Mouse (Mus musculus): ENCODE measurements around the gene Plcd3. TPM values are rescaled to one million over a fixed set of nuclear protein-coding genes. Genes with fewer than 3 reads are reported as not detected.

Plcd3 gene
- polyA plus RNA-seq, 1 experiment, result 20.6 TPM

GRCm38 (mm10) chr11:103020713-103021335 is 80.6 kb downstream of the Plcd3 start:
- Histone ChIP-seq H3K4me2 (ENCODE audit: low read depth) (no peak overlapping the region), H3K79me2 (ENCODE audit: control insufficient read depth, insufficient read depth) (peaks cover 9% of the 10 kb centered on the region), H3K36me3 (ENCODE audit: control insufficient read depth, insufficient read depth) (peaks cover 8% of the 10 kb centered on the region), H3ac (ENCODE audit: control insufficient read depth, insufficient read length) (no peak overlapping the region), H3K27me3 (ENCODE audit: control insufficient read depth, insufficient read depth, insufficient read length) (no peaks in the 10 kb centered on the region), H3K4me3 (no peak overlapping the region)
- no peak for TF ChIP-seq E2F4 (IDR thresholded peaks at IDR 0.05; ENCODE audit: insufficient read depth)
- TF ChIP-seq TCF12 (IDR thresholded peaks at IDR 0.05; ENCODE audit: insufficient read depth, poor library complexity, severe bottlenecking), result no peak
- no peak for TF ChIP-seq POLR2A (IDR thresholded peaks at IDR 0.05; ENCODE audit: insufficient read length, low read depth)
- no peak for TF ChIP-seq USF1 (IDR thresholded peaks at IDR 0.05; ENCODE audit: low read depth)
- no peak for TF ChIP-seq MAX (IDR thresholded peaks at IDR 0.05; ENCODE audit: low read depth)
- TF ChIP-seq TCF3 (IDR thresholded peaks at IDR 0.05; ENCODE audit: insufficient read length, low read depth), result no peak

Other genes with a start within 250 kb of the Plcd3 start
- gene Eftud2, start 220.7 kb downstream of the Plcd3 start, polyA plus RNA-seq (2012; fragmentation: generic; extraction: Trizol), result 104 TPM
- 1.4 TPM for gene Ccdc103, start 220.5 kb downstream of the Plcd3 start, polyA plus RNA-seq (2012; fragmentation: generic; extraction: Trizol)
- not detected for gene Fam187a, start 216.5 kb downstream of the Plcd3 start, polyA plus RNA-seq (2012; fragmentation: generic; extraction: Trizol)
- gene Gfap, start 200.7 kb downstream of the Plcd3 start, polyA plus RNA-seq (2012; fragmentation: generic; extraction: Trizol), result 0.16 TPM
- 18.4 TPM for gene Kif18b, start 176.5 kb downstream of the Plcd3 start, polyA plus RNA-seq (2012; fragmentation: generic; extraction: Trizol)
- 0.74 TPM for gene C1ql1, start 155.0 kb downstream of the Plcd3 start, polyA plus RNA-seq (2012; fragmentation: generic; extraction: Trizol)
- 77.1 TPM for gene Nmt1, start 73.5 kb downstream of the Plcd3 start, polyA plus RNA-seq (2012; fragmentation: generic; extraction: Trizol)
- gene Dcakd, start 73.3 kb downstream of the Plcd3 start, polyA plus RNA-seq (2012; fragmentation: generic; extraction: Trizol), result 199 TPM
- 55.2 TPM for gene Acbd4, start within 50 bp of the Plcd3 start, polyA plus RNA-seq (2012; fragmentation: generic; extraction: Trizol)
- gene Hexim1, start 14.6 kb upstream of the Plcd3 start, polyA plus RNA-seq (2012; fragmentation: generic; extraction: Trizol), result 18.7 TPM
- 8.8 TPM for gene Hexim2, start 30.8 kb upstream of the Plcd3 start, polyA plus RNA-seq (2012; fragmentation: generic; extraction: Trizol)
- gene Fmnl1, start 69.4 kb upstream of the Plcd3 start, polyA plus RNA-seq (2012; fragmentation: generic; extraction: Trizol), result 15.6 TPM
- gene 1700023F06Rik, start 106.9 kb upstream of the Plcd3 start, polyA plus RNA-seq (2012; fragmentation: generic; extraction: Trizol), result not detected
- 0.04 TPM for gene Spata32, start 116.8 kb upstream of the Plcd3 start, polyA plus RNA-seq (2012; fragmentation: generic; extraction: Trizol)
- 12.9 TPM for gene Map3k14, start 165.8 kb upstream of the Plcd3 start, polyA plus RNA-seq (2012; fragmentation: generic; extraction: Trizol)

All from myocyte (in vitro differentiated cells).